In the genomic region with DNA sequence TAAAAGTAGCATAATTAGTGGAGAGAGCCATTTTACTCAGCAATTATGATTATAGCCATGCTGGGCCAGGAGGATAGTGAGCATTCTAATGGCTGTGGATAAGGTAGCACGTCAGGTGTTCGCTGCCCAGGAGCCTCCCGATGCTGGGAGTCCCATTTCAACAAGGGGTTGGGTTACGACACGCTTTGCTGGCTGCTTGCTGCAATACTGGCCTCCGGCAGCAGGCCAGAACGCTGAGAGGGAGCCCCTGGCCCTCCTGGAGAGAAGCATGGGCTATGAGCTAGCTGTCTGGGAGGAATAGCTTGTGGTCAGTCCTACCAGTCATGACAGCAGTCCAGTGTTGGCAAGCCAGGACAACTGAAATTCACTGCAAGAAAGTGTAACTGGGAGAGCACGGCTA, we compare ENCODE assay signal across 17 mouse cellular contexts.
DNase-seq lines count a peak whose midpoint lies in the region; ATAC-seq lines count a peak whose summit lies in the region.
"Had no signal": no experiment of that assay in that cellular context is flagged by ENCODE, and none has a peak within 500 bp of the region (broad histone marks: within the 10 kb centered on the region; RNA-seq: fewer than 3 reads in every experiment).

No protein-coding gene starts in this region.

- ATAC-seq in embryonic facial prominence, embryonic 11.5 days (replicated peaks; ENCODE audit: insufficient number of reproducible peaks, low FRiP score, low TSS enrichment, low read depth), result no peak
- ATAC-seq in liver, embryonic 16.5 days (ENCODE audit: low read depth), result peak; percentile 52
- ATAC-seq: CD4-positive, CD25-positive, alpha-beta regulatory T cell, adult 4 months had no signal

- H3K4me1 ChIP-seq in embryonic facial prominence, embryonic 11.5 days (ENCODE audit: control insufficient read depth, insufficient read depth, low read length), result no peaks in the 10 kb centered on the region
- peaks cover 4% of the 10 kb centered on the region; the same call in 1 of the 2 replicates for H3K4me1 ChIP-seq in liver, embryonic 16.5 days (ENCODE audit: control insufficient read depth, low read depth, low read length)
- H3K4me1 ChIP-seq: embryonic facial prominence, embryonic 12.5 days; midbrain, embryonic 10.5 days had no signal

- no peak overlapping the region for H3K9ac ChIP-seq in embryonic facial prominence, embryonic 11.5 days (replicated peaks; ENCODE audit: low read length)
- no peak overlapping the region for H3K9ac ChIP-seq in liver, embryonic 16.5 days (ENCODE audit: low read depth, low read length)
- H3K9ac ChIP-seq: embryonic facial prominence, embryonic 12.5 days; lung, embryonic 14.5 days had no signal

- H3K27me3 ChIP-seq in embryonic facial prominence, embryonic 11.5 days (ENCODE audit: control insufficient read depth, insufficient read depth, low read length), result no peaks in the 10 kb centered on the region
- H3K27me3 ChIP-seq in liver, embryonic 16.5 days (ENCODE audit: control insufficient read depth, insufficient read depth, low read depth, low read length), result no peaks in the 10 kb centered on the region
- H3K27me3 ChIP-seq: embryonic facial prominence, embryonic 12.5 days had no signal

- peak; percentile 18 for DNase-seq in kidney, adult 11 months
- no peak for DNase-seq in kidney, adult 18-20 months
- peak; percentile 31 for DNase-seq in adrenal gland, postnatal 25 days
- DNase-seq in embryonic facial prominence, embryonic 11.5 days (ENCODE audit: low spot score), result peak; percentile 7
- DNase-seq in right cerebral cortex, postnatal 36 days (ENCODE audit: low spot score in 2 of 2), result no peak
- no peak for DNase-seq in heart, postnatal 14 days
- DNase-seq: cerebellum, adult 8-10 months; heart, adult 2 months; heart, postnatal 10 days; right cerebral cortex, postnatal 14 days had no signal

- 41% methylated on average over 8 of the region's 8 CpGs for WGBS in embryonic facial prominence, embryonic 11.5 days
- WGBS in liver, embryonic 16.5 days (ENCODE audit: insufficient replicate concordance), result 49% methylated on average over 8 of the region's 8 CpGs

- H3K27ac ChIP-seq in embryonic facial prominence, embryonic 11.5 days (replicated peaks; ENCODE audit: low read depth, low read length), result no peak overlapping the region
- no peak overlapping the region for H3K27ac ChIP-seq in liver, embryonic 16.5 days (ENCODE audit: low read length)
- H3K27ac ChIP-seq: embryonic facial prominence, embryonic 12.5 days; heart, adult 2 months; layer of hippocampus, adult 2 months; midbrain, embryonic 10.5 days had no signal

- H3K36me3 ChIP-seq in embryonic facial prominence, embryonic 11.5 days (replicated peaks; ENCODE audit: control insufficient read depth, insufficient read depth, low read depth, low read length), result no peaks in the 10 kb centered on the region
- H3K36me3 ChIP-seq in liver, embryonic 16.5 days (ENCODE audit: control insufficient read depth, insufficient read depth), result no peaks in the 10 kb centered on the region
- H3K36me3 ChIP-seq: embryonic facial prominence, embryonic 12.5 days; midbrain, embryonic 10.5 days had no signal

- H3K4me3 ChIP-seq in embryonic facial prominence, embryonic 11.5 days (ENCODE audit: low read depth, low read length), result no peak overlapping the region
- H3K4me3 ChIP-seq in liver, embryonic 16.5 days (ENCODE audit: low read depth, low read length), result no peak overlapping the region
- H3K4me3 ChIP-seq: embryonic facial prominence, embryonic 12.5 days; heart, adult 2 months; layer of hippocampus, adult 2 months; midbrain, embryonic 10.5 days; myocyte had no signal

- no peaks in the 10 kb centered on the region for H3K9me3 ChIP-seq in embryonic facial prominence, embryonic 11.5 days (replicated peaks; ENCODE audit: control insufficient read depth, low read length)
- H3K9me3 ChIP-seq in liver, embryonic 16.5 days (replicated peaks; ENCODE audit: control insufficient read depth, low read length), result no peaks in the 10 kb centered on the region
- H3K9me3 ChIP-seq: embryonic facial prominence, embryonic 12.5 days; midbrain, embryonic 10.5 days had no signal

- no peak overlapping the region for H3K4me2 ChIP-seq in embryonic facial prominence, embryonic 11.5 days (ENCODE audit: low read depth, low read length)
- no peak overlapping the region for H3K4me2 ChIP-seq in liver, embryonic 16.5 days (ENCODE audit: low read depth, low read length)
- H3K4me2 ChIP-seq: embryonic facial prominence, embryonic 12.5 days; lung, embryonic 14.5 days had no signal

- intact Hi-C loops in heart, postnatal 14 days (cut with DNase I), result no loop called here

Comparison
In these comparisons a context has a peak if more than half of its experiments do, and no peak if none do; other contexts are left out.
1. DNase-seq: peak in kidney, adult 11 months (single experiment), adrenal gland, postnatal 25 days (single experiment) and embryonic facial prominence, embryonic 11.5 days (single experiment); none in kidney, adult 18-20 months (single experiment), right cerebral cortex, postnatal 36 days (0 of 2) and heart, postnatal 14 days (0 of 2).